Mouse (Mus musculus) small intestine, adult 2 months (tissue): ENCODE measurements around the gene Usp24.

Source experiments
- CTCF ChIP-seq: fragments of 200-500 bp; IDR thresholded peaks from 2 replicates; pipeline ENCODE4 v1.5.1; 2012; ENCODE audit warnings: low read depth, mild to moderate bottlenecking, control low read depth, inconsistent platforms, low read length, moderate library complexity, mixed read lengths; ENCODE audit not compliant: insufficient replicate concordance, insufficient read length; ENCODE audit errors: extremely low read depth
- POLR2A ChIP-seq: fragments of 200-500 bp; IDR thresholded peaks from 2 replicates; pipeline ENCODE4 v1.6.1; 2012; ENCODE audit warnings: low read depth, mild to moderate bottlenecking, control low read depth, inconsistent platforms, low read length, moderate library complexity

GRCm38 (mm10) chr4:106296412-106297086 is 19.5 kb upstream of the Usp24 start:
- TF ChIP-seq CTCF (no peak), POLR2A (no peak)
